Mouse (Mus musculus) lung, embryonic 16.5 days (tissue): ENCODE data around the gene Cgnl1. TPM values are rescaled to one million over a fixed set of nuclear protein-coding genes. Genes with fewer than 3 reads are reported as not detected.

Experiments used
- ATAC-seq: fragments of 200-750 bp; cut with Nextera tagmentation; 2 replicates; pipeline ENCODE4 v1.8.0; 2017; ENCODE audit warnings: low read depth, mild to moderate bottlenecking, moderate library complexity
- H3K27ac ChIP-seq: fragments of 300-500 bp; sonication (generic); 2 replicates; pipeline ENCODE4 v1.5.1; 2014; ENCODE audit warnings: mild to moderate bottlenecking, control low read depth, low read length
- H3K27me3 ChIP-seq: fragments of 300-500 bp; sonication (generic); 2 replicates; pipeline ENCODE4 v1.6.1; 2014; ENCODE audit warnings: low read depth, low read length, mixed read lengths; ENCODE audit not compliant: control insufficient read depth, insufficient read depth
- H3K36me3 ChIP-seq: fragments of 300-500 bp; sonication (generic); 2 replicates; pipeline ENCODE4 v1.6.1; 2014; ENCODE audit warnings: low read length; ENCODE audit not compliant: control insufficient read depth, insufficient read depth
- H3K4me1 ChIP-seq: fragments of 300-500 bp; sonication (generic); replicated peaks from 2 replicates; pipeline ENCODE4 v1.6.1; 2014; ENCODE audit warnings: low read length, mixed read lengths; ENCODE audit not compliant: control insufficient read depth, insufficient read depth
- H3K4me2 ChIP-seq: fragments of 300-500 bp; sonication (generic); 2 replicates; pipeline ENCODE4 v1.6.1; 2014; ENCODE audit warnings: low read depth, low read length, control low read depth
- H3K4me3 ChIP-seq: fragments of 300-500 bp; sonication (generic); 2 replicates; pipeline ENCODE4 v1.5.1; 2014; ENCODE audit warnings: mild to moderate bottlenecking, low read length, control low read depth
- H3K9ac ChIP-seq: fragments of 300-500 bp; sonication (generic); 2 replicates; pipeline ENCODE4 v1.6.1; 2014; ENCODE audit warnings: low read length, control low read depth
- H3K9me3 ChIP-seq: fragments of 300-500 bp; sonication (generic); 2 replicates; pipeline ENCODE4 v1.6.1; 2016; ENCODE audit warnings: low read length; ENCODE audit not compliant: control insufficient read depth
- WGBS: fragments of 180-500 bp; shearing (Covaris S2); extraction: QIAGEN DNeasy Blood & Tissue Kit; methylation state at CpG from one replicate; pipeline ENCODE4 v1.1.7; 2014; 5-methylcytosine and 5-hydroxymethylcytosine counted together
- polyA plus RNA-seq: library from polyadenylated mRNA; unstranded; fragments of >200 nt; fragmentation: Nextera tagmentation; extraction: Ambion mirVana; gene quantifications from 2 replicates; pipeline ENCODE4 v1.2.1, GENCODE M21; 2015

The Cgnl1 gene
- polyA plus RNA-seq, 1 experiment from 2014 or later = 21.8 TPM

- Histone ChIP-seq H3K27me3 (no peaks in the 10 kb centered on the region), H3K4me2 (no peak overlapping the region), H3K9me3 (no peaks in the 10 kb centered on the region), H3K4me1 (peaks cover 24% of the 10 kb centered on the region), H3K27ac (no peak overlapping the region), H3K9ac (no peak overlapping the region), H3K4me3 (no peak overlapping the region), H3K36me3 (no peaks in the 10 kb centered on the region)
- no peak for ATAC-seq
- WGBS = 13% methylated on average over 4 of the region's 4 CpGs
These were observed 77.2 kb downstream of the Cgnl1 start for GRCm38 (mm10) chr9:71694223-71694622.

DNA sequence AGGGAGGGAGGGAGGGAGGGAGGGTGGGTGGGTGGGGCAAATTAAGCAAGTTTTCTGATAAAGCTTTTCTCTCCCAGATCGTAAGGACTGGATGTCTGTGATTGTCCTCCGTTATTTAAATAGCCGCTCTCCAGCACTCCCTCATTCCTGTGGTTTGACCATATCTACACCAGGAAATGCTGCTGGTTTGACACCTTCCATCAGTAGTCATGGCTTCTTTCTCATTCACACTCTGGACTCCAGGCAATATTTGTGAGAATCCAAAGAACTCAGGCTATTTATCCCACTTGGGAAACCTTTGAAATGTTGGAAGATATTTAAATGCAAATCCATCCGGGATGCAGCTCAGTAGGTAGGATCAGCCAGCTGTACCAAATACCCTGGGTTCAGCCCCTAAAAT is 77.6 kb downstream of the Cgnl1 start:
- Histone ChIP-seq H3K9me3 (no peaks in the 10 kb centered on the region), H3K36me3 (no peaks in the 10 kb centered on the region), H3K4me2 (no peak overlapping the region), H3K4me3 (no peak overlapping the region), H3K27me3 (no peaks in the 10 kb centered on the region), H3K27ac (no peak overlapping the region), H3K4me1 (peaks cover 24% of the 10 kb centered on the region), H3K9ac (no peak overlapping the region)
- 46% methylated on average over 4 of the region's 4 CpGs for WGBS
- ATAC-seq = no peak

GRCm38 (mm10) chr9:71692165-71692564 is 79.2 kb downstream of the Cgnl1 start:
- no peak overlapping the region for H3K9ac ChIP-seq
- no peaks in the 10 kb centered on the region for H3K36me3 ChIP-seq
- no peak for ATAC-seq
- WGBS = 92% methylated on average over 7 of the region's 7 CpGs
- no peak overlapping the region for H3K27ac ChIP-seq
- no peak overlapping the region for H3K4me3 ChIP-seq
- peaks cover 24% of the 10 kb centered on the region for H3K4me1 ChIP-seq
- no peak overlapping the region for H3K4me2 ChIP-seq
- no peaks in the 10 kb centered on the region for H3K27me3 ChIP-seq
- H3K9me3 ChIP-seq = no peaks in the 10 kb centered on the region

GRCm38 (mm10) chr9:71689369-71690073 is 81.9 kb downstream of the Cgnl1 start:
- H3K36me3 ChIP-seq = no peaks in the 10 kb centered on the region
- no peak for ATAC-seq
- no peak overlapping the region for H3K9ac ChIP-seq
- no peak overlapping the region for H3K4me3 ChIP-seq
- no peaks in the 10 kb centered on the region for H3K27me3 ChIP-seq
- H3K4me2 ChIP-seq = no peak overlapping the region
- no peaks in the 10 kb centered on the region for H3K9me3 ChIP-seq
- peak overlapping the region; percentile 45; the same call in 1 of the 2 replicates for H3K27ac ChIP-seq
- WGBS = 23% methylated on average over 2 of the region's 2 CpGs
- H3K4me1 ChIP-seq = peaks cover 21% of the 10 kb centered on the region

DNA sequence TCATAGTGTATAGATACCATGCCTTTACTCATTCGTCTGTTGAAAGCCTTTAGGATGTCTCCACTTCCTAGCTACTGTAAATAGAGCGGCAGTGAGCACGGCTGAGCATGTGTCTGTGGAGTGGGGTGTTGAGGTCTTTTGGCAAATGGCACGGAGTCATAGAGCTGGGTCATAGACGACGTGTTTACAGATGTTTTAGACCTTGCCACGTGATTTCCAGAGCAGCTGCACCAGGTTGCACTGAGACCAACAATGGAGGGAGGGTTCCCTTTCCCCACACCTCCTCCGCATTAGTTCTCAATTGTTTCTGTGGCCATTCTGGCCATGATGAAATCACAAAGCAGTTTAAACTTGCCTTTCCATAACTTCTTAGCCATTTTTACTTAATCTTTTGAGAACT is 84.9 kb downstream of the Cgnl1 start:
- Histone ChIP-seq H3K4me1 (peaks cover 13% of the 10 kb centered on the region), H3K36me3 (no peaks in the 10 kb centered on the region), H3K4me2 (no peak overlapping the region), H3K4me3 (no peak overlapping the region), H3K9ac (no peak overlapping the region), H3K27ac (no peak overlapping the region), H3K9me3 (no peaks in the 10 kb centered on the region), H3K27me3 (no peaks in the 10 kb centered on the region)
- no peak for ATAC-seq
- WGBS = 58% methylated on average over 8 of the region's 8 CpGs

DNA sequence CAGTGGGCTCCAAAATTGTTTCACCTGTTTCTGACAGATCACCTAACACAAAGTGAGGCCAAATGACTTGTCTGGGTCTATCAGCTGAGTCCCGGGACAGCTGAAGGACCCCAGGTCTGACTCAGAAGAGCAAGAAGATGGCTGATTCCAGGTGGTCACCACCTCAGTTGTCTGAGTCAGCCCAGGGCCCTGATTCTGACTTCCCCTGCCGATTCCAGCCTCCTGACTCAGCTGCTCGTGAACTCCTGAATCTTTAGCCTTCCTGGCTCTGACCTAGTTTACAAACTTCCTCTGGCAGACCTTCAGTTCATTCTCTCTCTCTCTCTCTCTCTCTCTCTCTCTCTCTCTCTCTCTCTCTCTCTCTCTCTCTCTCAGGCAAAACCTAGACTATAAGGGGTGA is 86.6 kb downstream of the Cgnl1 start:
- WGBS = 72% methylated on average over 3 of the region's 3 CpGs
- no peak overlapping the region for H3K4me2 ChIP-seq
- ATAC-seq = no peak

GRCm38 (mm10) chr9:71680381-71680780 is 91.0 kb downstream of the Cgnl1 start:
- H3K27ac ChIP-seq = no peak overlapping the region
- no peaks in the 10 kb centered on the region for H3K27me3 ChIP-seq
- no peak overlapping the region for H3K4me3 ChIP-seq
- H3K36me3 ChIP-seq = no peaks in the 10 kb centered on the region
- H3K4me2 ChIP-seq = no peak overlapping the region
- peaks cover 9% of the 10 kb centered on the region for H3K4me1 ChIP-seq
- 72% methylated on average over 9 of the region's 9 CpGs for WGBS
- H3K9me3 ChIP-seq = 0 out of 2 replicates have a peak, but pooled peaks cover 2% of the 10 kb centered on the region
- no peak overlapping the region for H3K9ac ChIP-seq
- no peak for ATAC-seq

More for the DNA sequence above, 86.6 kb downstream of the Cgnl1 start:
- no peaks in the 10 kb centered on the region for H3K36me3 ChIP-seq
- no peak overlapping the region for H3K4me3 ChIP-seq
- H3K9me3 ChIP-seq = no peaks in the 10 kb centered on the region
- no peak overlapping the region for H3K27ac ChIP-seq
- H3K27me3 ChIP-seq = no peaks in the 10 kb centered on the region
- no peak overlapping the region for H3K9ac ChIP-seq
- H3K4me1 ChIP-seq = peaks cover 4% of the 10 kb centered on the region

DNA sequence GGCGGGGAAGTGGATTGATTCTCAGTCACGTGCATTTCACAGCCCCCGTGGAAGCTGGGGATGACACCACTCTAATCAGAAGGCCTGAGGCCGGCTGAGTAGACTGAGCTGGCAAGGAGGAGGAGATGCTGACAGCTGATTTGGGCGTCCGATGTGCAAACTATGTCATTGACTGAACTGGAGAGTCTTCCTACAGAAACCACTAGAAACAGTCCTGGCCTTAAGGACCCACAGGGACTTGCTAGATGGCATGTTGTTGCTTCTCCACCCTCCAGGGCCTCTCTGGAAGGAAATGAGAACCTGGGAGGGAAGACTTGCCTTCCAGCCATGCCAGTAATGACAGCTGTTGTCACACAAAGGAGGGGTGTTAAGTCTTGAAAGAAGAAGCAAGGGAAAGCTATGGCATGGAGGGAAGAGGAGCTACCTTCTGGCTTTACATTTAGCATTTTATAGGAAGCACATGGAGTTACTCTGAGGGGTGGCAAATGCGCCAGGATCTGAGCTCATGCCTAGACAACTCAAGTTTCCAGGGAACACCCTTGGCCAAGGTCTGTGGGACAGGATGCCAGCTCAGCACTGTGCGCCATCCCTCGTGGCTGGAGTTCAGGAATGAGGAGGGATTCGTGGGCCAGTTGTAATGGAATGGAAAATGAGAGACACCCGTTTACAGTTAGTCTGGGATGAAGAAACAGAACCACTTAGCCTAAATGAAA is 92.1 kb downstream of the Cgnl1 start:
- no peak for ATAC-seq
- no peak overlapping the region for H3K9ac ChIP-seq
- H3K4me1 ChIP-seq = peaks cover 9% of the 10 kb centered on the region
- H3K36me3 ChIP-seq = no peaks in the 10 kb centered on the region
- H3K27ac ChIP-seq = peak overlapping the region; percentile 47; the same call in 1 of the 2 replicates
- H3K27me3 ChIP-seq = no peaks in the 10 kb centered on the region
- no peak overlapping the region for H3K4me2 ChIP-seq
- H3K9me3 ChIP-seq = 0 out of 2 replicates have a peak, but pooled peaks cover 2% of the 10 kb centered on the region
- 60% methylated on average over 11 of the region's 11 CpGs for WGBS
- H3K4me3 ChIP-seq = no peak overlapping the region

GRCm38 (mm10) chr9:71676988-71677688 is 94.3 kb downstream of the Cgnl1 start:
- Histone ChIP-seq H3K4me2 (no peak overlapping the region), H3K9me3 (0 out of 2 replicates have a peak, but pooled peaks cover 4% of the 10 kb centered on the region), H3K27me3 (no peaks in the 10 kb centered on the region), H3K27ac (no peak overlapping the region), H3K36me3 (no peaks in the 10 kb centered on the region), H3K9ac (no peak overlapping the region), H3K4me1 (peaks cover 9% of the 10 kb centered on the region), H3K4me3 (no peak overlapping the region)
- 0 out of 2 replicates have a peak, but pooled peaks have one; percentile 22 for ATAC-seq
- 24% methylated on average over 5 of the region's 5 CpGs for WGBS
